Mouse (Mus musculus) liver, embryonic 14.5 days (tissue): ENCODE measurements around the gene Cnbd2. TPM values are rescaled to one million over a fixed set of nuclear protein-coding genes. Genes with fewer than 3 reads are reported as not detected.

Source experiments
- ATAC-seq: fragments of 200-750 bp; cut with Nextera tagmentation; 2 replicates; pipeline ENCODE4 v1.8.0; 2017; ENCODE audit warnings: moderate number of reproducible peaks, mild to moderate bottlenecking, moderate library complexity; ENCODE audit not compliant: insufficient read depth
- DNase-seq, 3 experiments: peaks; one replicate each; pipeline ENCODE4 v3.0.0-alpha.2; 2012 to 2013; ENCODE audit warnings: low read depth in 3 of 3, low spot score in 3 of 3
- H3K27ac ChIP-seq: fragments of 300-500 bp; sonication (generic); 2 replicates; pipeline ENCODE4 v1.5.1; 2014; ENCODE audit warnings: moderate library complexity, mild to moderate bottlenecking, control low read depth, inconsistent platforms
- H3K27me3 ChIP-seq: fragments of 300-500 bp; sonication (generic); 2 replicates; pipeline ENCODE4 v1.6.1; 2014; ENCODE audit warnings: mild to moderate bottlenecking, low read length, moderate library complexity; ENCODE audit not compliant: control insufficient read depth, insufficient read depth
- H3K36me3 ChIP-seq: fragments of 300-500 bp; sonication (generic); replicated peaks from 2 replicates; pipeline ENCODE4 v1.6.1; 2014; ENCODE audit warnings: low read depth; ENCODE audit not compliant: control insufficient read depth, insufficient read depth
- H3K4me1 ChIP-seq, 2 experiments: fragments of 200-500 bp in 1 of 2; fragments of 300-500 bp in 1 of 2; sonication (generic) in 1 of 2; replicated peaks; 2 replicates each; pipeline ENCODE4 v1.6.1; 2012 to 2014; ENCODE audit warnings: antibody characterized with exemption in 1 of 2, inconsistent platforms in 1 of 2, low read length in 1 of 2; ENCODE audit not compliant: control insufficient read depth in 2 of 2, insufficient read depth in 2 of 2
- H3K4me2 ChIP-seq: fragments of 300-500 bp; sonication (generic); 2 replicates; pipeline ENCODE4 v1.6.1; 2014; ENCODE audit warnings: low read depth, mild to moderate bottlenecking, control low read depth, moderate library complexity
- H3K4me3 ChIP-seq, 2 experiments: fragments of 200-500 bp in 1 of 2; fragments of 300-500 bp in 1 of 2; sonication (generic) in 1 of 2; 2 replicates each; pipeline ENCODE4 v1.5.1; 2012 to 2014; ENCODE audit warnings: low read depth in 2 of 2, low read length in 2 of 2, mild to moderate bottlenecking in 2 of 2, control low read depth in 1 of 2, inconsistent platforms in 1 of 2, moderate library complexity in 1 of 2; ENCODE audit not compliant: insufficient read depth in 1 of 2
- H3K9ac ChIP-seq: fragments of 300-500 bp; sonication (generic); replicated peaks from 2 replicates; pipeline ENCODE4 v1.6.1; 2014; ENCODE audit warnings: mild to moderate bottlenecking, control low read depth, moderate library complexity
- H3K9me3 ChIP-seq: fragments of 300-500 bp; sonication (generic); 2 replicates; pipeline ENCODE4 v1.6.1; 2016; ENCODE audit warnings: low read length, mixed read lengths; ENCODE audit not compliant: control insufficient read depth
- CTCF ChIP-seq: IDR thresholded peaks from 2 replicates; pipeline ENCODE4 v1.5.1; 2016; ENCODE audit warnings: antibody characterized with exemption, low read depth, control low read depth
- EP300 ChIP-seq: IDR thresholded peaks from 2 replicates; pipeline ENCODE4 v1.6.1; 2016; ENCODE audit warnings: antibody characterized with exemption, low read depth
- WGBS: fragments of 180-500 bp; shearing (Covaris S2); extraction: QIAGEN DNeasy Blood & Tissue Kit; methylation state at CpG from one replicate; pipeline ENCODE4 v1.1.7; 2014; ENCODE audit not compliant: insufficient replicate concordance; 5-methylcytosine and 5-hydroxymethylcytosine counted together
- polyA plus RNA-seq, 2 experiments: library from polyadenylated mRNA; depleted of rRNA in 1 of 2; stranded (reverse) in 1 of 2; unstranded in 1 of 2; fragments of >200 nt; fragmentation: Nextera tagmentation in 1 of 2; extraction: Ambion mirVana in 1 of 2; gene quantifications; 2 replicates each; pipeline versions ENCODE4 v1.2.1 to v1.2.3; 2012 to 2014

Cnbd2 gene
- polyA plus RNA-seq, 2 experiments = 0.51 to 1.9 TPM

DNA sequence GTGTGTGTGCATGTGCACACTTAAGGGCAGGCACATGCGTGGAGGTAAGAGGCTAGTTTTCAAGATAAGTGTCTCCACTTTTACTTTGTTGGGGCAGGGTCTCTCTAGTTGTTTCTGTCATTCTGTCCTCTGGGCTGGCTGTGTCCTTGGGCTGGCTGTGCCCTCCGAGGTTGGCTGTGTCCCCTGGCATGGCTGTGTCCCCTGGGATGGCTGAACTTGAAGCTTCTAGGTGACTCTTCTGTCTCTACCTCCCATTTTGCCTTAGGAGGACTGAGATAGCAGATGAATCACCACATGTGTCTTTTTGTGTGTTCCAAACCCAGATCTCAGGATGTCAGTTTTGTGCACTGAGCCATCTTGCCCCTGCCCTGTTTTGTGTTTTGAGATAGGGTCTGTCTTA lies 102.9 kb downstream of the Cnbd2 start:
- Histone ChIP-seq H3K9ac (no peak overlapping the region), H3K9me3 (no peaks in the 10 kb centered on the region), H3K27ac (no peak overlapping the region), H3K4me2 (no peak overlapping the region), H3K36me3 (no peaks in the 10 kb centered on the region), H3K4me1 (no peaks in the 10 kb centered on the region), H3K4me3 (no peak overlapping the region), H3K27me3 (peaks cover 11% of the 10 kb centered on the region)
- ATAC-seq (no peak), DNase-seq (no peak)
- TF ChIP-seq EP300 = no peak
- no peak for TF ChIP-seq CTCF
- 43% methylated on average over 2 of the region's 2 CpGs for WGBS

DNA sequence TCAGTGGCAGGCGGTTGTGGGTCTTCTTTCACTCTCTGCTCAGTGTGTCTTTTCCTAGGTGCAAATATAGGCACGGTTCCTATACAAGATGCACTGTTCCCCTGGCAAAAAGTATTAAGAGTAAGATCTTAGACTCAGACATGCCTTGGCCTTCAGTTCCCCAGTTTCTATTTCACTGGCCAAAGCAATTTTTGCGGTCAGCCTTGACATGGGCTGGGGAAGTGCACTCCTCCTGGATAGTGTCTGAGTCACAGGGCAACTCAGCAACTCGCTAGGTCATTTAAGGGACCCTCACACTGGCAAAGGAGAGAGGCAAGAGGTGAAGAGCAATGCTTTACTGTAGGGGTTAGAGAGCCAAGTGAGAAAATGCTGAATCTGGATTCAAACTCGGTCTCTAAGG lies 103.6 kb downstream of the Cnbd2 start:
- ATAC-seq = no peak
- peaks cover 18% of the 10 kb centered on the region for H3K27me3 ChIP-seq
- TF ChIP-seq CTCF = no peak
- H3K4me1 ChIP-seq = no peaks in the 10 kb centered on the region
- no peaks in the 10 kb centered on the region for H3K36me3 ChIP-seq
- no peak overlapping the region for H3K9ac ChIP-seq
- no peak overlapping the region for H3K4me3 ChIP-seq
- WGBS = 52% methylated on average over 5 of the region's 5 CpGs
- no peak overlapping the region for H3K27ac ChIP-seq
- H3K4me2 ChIP-seq = no peak overlapping the region
- DNase-seq = no peak
- no peaks in the 10 kb centered on the region for H3K9me3 ChIP-seq

DNA sequence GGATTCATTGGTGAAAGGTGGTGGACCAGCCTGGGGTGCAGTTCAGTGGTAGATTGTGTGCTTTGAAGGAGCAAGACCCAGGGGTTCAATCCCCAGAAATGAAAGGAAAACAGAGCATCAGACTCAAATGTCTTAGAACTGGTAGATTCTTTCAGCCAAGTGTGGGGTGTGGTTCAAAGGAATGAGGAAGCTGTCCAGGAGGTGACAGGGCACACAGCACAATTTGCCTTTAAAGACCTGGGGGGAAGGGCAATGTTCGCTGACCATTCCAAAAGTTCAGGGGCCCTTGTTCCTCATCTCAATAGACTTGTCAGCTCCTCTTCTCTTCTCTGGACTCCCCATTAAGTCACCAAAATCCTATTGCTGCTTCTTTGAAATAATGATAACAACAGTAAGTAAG lies 105.1 kb downstream of the Cnbd2 start:
- Histone ChIP-seq H3K9ac (no peak overlapping the region), H3K27me3 (peaks cover 33% of the 10 kb centered on the region), H3K4me3 (no peak overlapping the region), H3K4me1 (no peaks in the 10 kb centered on the region; a peak in 1 of 4 replicates), H3K36me3 (no peaks in the 10 kb centered on the region), H3K9me3 (no peaks in the 10 kb centered on the region), H3K4me2 (no peak overlapping the region), H3K27ac (no peak overlapping the region)
- no peak for DNase-seq
- no peak for ATAC-seq
- WGBS = 8% methylated on average over 1 of the region's 1 CpGs
- TF ChIP-seq CTCF (no peak), EP300 (no peak)

- Histone ChIP-seq H3K9me3 (no peaks in the 10 kb centered on the region), H3K9ac (no peak overlapping the region), H3K27me3 (peaks cover 45% of the 10 kb centered on the region), H3K4me1 (no peaks in the 10 kb centered on the region; a peak in 1 of 4 replicates), H3K4me3 (no peak overlapping the region), H3K27ac (no peak overlapping the region), H3K4me2 (no peak overlapping the region), H3K36me3 (no peaks in the 10 kb centered on the region)
- DNase-seq = no peak
- no peak for ATAC-seq
- WGBS = 52% methylated on average over 5 of the region's 5 CpGs
- TF ChIP-seq CTCF = no peak
- no peak for TF ChIP-seq EP300
Measured at GRCm38 (mm10) chr2:156418467-156418866, 106.4 kb downstream of the Cnbd2 start.

DNA sequence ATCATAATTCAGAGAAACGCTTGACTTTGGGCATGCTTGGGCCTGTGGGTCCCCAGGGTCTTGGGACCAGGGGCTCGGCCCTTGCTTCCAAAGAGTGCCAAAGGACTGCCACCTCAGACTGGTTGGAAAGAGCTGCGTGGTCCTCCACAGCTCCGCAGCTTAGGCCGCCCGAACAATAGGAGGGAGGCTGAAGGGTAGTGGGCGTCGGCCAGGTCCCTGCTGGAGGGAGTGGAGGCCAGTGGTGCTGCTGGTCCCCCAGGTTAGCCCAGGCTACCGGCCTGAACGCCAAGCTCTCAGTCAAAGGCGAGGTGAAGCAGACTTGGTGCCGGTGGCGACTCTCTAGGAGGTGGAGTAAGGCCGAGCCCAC lies 108.2 kb downstream of the Cnbd2 start:
- WGBS = 17% methylated on average over 14 of the region's 14 CpGs
- TF ChIP-seq CTCF (no peak), EP300 (no peak)
- H3K9me3 ChIP-seq = no peaks in the 10 kb centered on the region
- peak overlapping the region; percentile 49 for H3K4me2 ChIP-seq
- no peak overlapping the region for H3K27ac ChIP-seq
- peaks cover 51% of the 10 kb centered on the region for H3K27me3 ChIP-seq
- H3K4me1 ChIP-seq = no peaks in the 10 kb centered on the region; a peak in 1 of 4 replicates
- H3K9ac ChIP-seq = no peak overlapping the region
- ATAC-seq (no peak), DNase-seq (no peak)
- H3K4me3 ChIP-seq = peak overlapping the region; percentile 16 to 47; a peak in 3 of 4 replicates
- no peaks in the 10 kb centered on the region for H3K36me3 ChIP-seq
